Mouse (Mus musculus): ENCODE results near the gene Axdnd1.

Axdnd1 gene

DNA sequence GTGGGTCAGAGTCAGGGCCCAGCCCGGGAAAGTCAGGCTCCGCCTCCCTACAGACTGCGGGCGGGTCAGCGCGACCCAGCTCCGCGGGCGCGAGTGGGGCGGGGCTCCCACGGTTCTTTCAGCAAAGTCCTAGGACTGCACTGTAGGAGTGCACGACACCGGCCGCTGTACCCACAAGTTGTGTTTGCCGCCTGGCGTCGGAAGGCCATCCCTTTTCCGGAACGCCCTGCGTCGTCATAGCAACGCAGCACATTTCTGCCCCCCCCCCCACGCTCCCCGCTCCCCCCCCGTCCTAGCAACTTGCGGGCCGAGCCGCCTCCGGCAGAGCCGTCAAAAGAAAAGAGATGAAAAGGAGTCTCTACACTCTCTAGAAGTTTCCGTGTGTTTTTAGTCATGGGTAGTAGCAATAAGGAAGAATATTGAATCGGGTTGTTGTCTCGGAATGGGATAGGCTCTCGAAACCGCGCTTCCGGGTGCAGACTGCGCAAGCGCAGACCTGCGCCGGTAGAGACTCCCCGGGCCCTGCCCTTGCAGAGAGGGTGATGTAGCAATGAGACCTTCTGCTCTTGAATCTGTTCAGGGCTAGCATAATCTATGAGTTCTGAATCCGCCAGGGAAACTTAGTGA, at the start of gene Axdnd1:
TSS of gene Axdnd1 (minus strand) at position 489 of the 627 bp plus-strand sequence.
- peak; percentile 90 for DNase-seq (ENCODE audit: low read depth, low spot score)

DNA sequence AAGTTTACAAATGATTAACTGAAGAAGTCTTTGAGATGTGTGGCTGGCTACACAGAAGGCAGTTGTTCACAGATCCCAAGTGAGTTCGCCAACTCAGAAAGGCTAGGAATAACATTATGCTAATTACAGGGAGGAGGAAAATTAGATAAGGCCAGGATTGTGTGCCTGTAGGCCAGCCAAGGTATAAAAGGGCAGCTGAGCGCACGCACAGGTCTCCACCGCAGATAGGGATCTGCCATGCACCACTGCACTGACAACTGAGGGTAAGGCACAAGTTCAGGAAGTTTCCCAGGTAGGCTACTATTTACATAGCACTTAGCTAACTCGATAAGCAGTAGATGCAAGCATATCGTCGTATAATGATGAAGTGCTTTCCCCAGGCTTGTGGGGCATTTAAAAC, 49.6 kb upstream of the Axdnd1 start:
- DNase-seq (ENCODE audit: low read depth, low spot score) = no peak

DNA sequence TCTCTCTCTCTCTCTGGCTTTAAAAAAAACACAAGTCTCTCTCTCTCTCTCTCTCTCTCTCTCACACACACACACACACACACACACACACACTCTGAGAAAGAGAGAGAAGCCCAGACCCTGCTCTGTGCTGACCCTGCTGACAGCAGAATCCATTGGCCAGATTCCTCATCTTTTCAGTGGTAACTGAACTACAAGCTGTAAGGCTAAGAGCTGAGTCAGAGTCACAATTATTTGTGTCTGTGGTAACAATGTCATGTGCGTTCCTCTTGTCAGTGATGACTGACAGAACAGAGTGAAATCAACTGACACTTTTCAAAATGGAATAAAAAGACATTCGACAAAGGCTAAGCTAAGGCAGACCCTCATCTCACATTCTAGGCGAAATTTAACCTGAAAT, 47.6 kb upstream of the Axdnd1 start:
- no peak for DNase-seq (ENCODE audit: low read depth, low spot score)

DNA sequence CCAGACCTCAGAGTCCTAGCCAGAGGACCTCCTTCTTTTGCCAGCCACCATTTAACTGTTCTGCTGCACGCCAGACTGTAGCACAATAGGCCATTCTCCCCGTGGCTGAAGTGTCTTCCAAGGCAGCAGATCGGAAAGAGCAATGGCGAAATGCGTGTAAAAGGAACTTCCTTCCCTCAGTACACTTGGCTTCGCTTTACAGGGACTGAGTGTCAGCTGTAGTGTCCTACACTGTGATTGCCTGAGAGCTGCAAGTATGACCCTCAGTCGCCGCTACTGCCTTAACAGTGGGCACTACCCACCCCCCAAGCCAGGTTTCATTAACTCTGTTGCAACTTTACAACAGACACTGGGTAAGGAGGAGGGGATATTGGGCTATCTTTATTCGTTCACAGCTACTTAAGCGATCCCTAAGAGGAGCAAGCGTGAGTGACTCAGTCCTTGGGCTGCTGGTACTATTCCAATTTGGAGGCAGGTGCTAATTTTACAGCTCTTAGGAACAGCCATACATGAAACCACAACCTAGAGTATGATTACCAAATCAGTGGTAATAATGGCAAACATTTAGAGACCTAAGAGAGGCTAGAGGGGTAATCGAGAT, 46.8 kb upstream of the Axdnd1 start:
- DNase-seq (ENCODE audit: low read depth, low spot score) = no peak

DNA sequence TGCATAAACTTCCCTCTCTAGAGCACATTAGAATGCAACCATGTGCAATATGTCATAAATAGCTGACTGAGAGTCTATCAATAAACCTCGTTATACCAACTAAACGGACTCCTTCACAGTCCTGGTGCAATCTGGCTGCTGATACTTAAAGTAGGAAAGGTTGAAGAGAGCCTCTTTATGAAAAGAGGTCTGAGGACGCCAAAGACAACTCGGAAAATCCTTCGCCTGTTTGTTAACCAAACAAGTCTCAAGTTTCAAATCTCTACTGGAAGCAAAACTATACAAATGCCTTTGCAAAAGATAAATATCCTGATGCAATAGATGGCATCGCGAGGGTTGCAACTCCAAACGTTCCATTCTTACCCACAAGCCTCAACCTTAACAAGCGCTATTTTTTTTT, 44.0 kb upstream of the Axdnd1 start:
- no peak for DNase-seq (ENCODE audit: low read depth, low spot score)

DNA sequence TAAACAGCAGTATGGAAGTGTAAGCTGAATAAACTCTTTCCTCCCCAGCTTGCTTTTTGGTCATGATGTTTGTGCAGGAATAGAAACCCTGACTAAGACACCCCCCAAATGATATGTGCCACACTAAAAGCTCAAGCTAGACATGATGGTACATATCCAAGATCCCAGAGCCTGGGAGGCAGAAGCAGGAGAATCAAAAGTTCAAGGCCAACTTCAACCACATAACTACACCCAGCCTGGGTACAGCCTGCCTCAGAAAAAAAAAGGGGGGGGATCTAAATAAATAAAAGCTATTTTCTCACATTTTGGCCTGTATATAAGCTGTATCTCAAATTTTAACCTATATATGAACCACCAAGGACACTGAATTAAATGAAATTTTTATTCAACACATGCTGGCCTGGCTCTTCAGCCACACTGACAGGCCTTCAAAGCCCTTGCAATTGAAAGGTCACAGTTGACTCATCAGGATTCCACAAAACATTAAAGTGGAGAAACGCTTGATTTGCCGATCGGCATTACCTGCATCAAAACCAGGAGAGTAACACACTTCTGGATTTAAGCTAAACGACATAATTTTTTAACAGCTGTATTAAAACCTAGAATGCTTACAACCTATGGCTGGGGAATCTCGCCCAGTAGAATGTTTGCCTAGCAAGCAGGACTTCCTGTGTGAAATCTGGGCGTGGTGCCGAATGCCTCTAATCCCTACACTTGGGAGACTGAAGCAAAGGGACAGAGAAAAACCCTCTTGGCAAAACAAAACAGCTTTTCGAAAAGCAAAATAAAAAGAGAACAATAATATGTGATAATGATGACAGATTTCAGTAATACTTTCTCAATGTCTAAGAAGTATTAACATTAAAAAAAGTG, 43.3 kb upstream of the Axdnd1 start:
- DNase-seq (ENCODE audit: low read depth, low spot score) = peak; percentile 32

DNA sequence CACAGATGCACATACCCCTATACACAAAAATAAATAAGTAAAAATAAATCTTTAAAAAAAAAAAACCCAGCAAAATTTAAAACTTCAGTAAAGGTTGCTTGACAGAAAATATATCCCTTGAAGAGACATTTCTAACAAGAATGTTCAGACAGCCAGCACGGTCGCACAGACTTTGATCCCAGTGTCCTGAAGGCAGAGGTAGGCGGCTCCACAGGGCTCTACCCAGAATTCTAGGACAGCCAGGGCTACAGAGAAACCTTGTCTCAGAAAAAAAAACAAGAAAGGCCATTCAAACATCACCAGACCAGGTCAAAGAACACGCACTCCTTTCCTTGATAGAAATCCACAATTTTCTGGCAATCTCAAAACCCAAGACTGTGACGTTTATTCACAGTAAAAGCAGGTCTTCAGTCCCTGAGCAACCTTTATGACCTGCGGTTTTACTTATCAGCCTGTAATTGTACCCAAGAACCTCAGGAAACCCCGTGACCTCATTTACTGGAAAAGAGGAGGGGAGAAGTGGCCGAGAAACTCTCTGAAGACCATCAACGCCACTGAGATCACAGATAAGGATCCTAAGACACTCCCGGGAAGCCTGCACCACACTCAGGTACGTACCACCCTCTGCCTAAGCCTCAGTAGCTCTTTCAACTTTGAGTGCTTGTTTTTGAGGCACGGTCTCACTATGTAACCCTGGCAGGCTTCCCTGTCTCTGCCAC, 41.5 kb upstream of the Axdnd1 start:
- DNase-seq (ENCODE audit: low read depth, low spot score) = no peak

DNA sequence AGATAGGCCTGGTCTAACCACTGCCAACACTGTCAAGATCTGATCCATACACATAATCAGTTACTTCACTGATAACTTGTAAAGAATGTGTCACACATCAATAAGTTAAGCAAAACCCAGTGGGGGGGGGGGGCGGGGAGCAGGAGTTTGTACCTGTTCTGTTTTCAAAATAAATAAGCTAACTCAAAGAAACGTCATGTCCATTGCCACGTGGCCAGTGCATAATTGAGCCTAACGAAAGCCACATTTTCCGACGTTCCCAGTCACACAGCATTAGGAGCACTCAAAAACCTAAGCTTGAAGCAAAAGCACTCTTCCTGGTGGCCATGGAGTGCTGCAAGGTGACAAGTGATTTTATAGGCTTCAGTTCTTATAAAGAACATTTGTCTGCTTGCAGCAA, 40.1 kb upstream of the Axdnd1 start:
- DNase-seq (ENCODE audit: low read depth, low spot score) = no peak

DNA sequence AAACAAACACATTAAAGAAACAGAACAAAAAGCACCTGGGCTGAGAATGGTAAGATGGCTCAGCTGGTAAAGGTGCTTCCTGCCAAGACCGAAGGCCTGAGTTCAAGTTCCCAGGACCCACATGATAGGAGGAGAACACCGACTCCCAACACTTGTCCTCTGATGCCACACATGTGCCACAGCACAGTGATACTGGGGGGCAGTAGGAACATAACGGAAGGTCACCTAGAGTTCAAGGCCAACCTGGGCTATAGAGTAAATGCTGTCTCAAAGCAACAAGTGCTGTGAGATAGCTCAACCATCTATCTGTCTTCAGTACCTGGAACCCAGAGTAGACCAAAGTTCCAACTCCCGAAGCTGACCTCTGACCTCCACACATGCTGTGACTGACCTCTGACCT, 39.3 kb upstream of the Axdnd1 start:
- DNase-seq (ENCODE audit: low read depth, low spot score) = no peak

DNA sequence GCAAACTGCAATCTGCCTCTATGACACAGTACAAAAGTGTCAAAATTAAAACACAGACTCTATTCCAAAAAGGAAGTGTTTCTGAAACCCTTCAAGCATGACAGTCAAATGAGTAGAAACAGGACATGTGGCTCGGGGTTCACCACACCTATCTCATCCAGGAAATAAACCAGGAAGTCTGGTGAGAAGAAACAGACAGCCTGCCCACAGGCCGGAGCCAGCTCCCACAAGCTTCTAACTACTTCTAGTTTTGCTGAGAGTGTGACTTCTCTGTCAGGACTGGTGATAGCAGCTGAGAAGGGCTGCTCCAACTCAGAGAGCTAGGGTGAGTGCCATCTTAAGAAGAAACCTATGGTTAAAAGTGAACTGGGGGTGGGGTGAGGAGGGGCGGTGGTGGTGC, 38.7 kb upstream of the Axdnd1 start:
- no peak for DNase-seq (ENCODE audit: low read depth, low spot score)

DNA sequence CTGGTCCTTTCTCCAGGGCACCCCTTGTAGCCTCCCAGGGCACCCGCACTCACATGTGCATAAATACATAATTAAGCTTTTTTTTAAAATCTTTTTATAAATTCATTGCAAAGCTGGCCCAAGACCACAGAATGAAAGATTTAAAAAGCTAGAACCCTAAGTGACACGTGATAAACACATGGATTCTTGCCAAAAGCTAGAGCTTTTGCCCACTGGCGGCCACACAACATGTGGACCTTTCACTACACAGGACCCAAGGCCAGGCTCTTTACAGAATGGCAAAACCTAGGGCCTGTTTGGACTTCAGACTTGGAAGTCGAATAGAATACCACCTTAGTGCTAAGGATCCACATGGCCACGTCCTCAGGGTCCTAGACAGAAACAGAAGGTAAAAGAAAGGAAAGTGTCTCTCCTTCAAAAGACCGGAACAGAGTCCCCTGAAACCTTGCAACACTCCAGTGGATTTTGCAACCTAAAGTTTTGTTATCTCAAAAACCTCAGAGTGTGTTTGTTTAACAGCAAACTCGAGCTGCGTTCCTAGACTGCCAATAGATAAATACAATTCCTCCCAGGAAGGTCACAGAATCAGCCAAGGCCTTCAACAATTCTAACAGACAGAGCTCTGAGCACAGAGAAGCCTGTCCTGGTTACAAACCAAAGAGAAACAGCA, 37.6 kb upstream of the Axdnd1 start:
- no peak for DNase-seq (ENCODE audit: low read depth, low spot score)

DNA sequence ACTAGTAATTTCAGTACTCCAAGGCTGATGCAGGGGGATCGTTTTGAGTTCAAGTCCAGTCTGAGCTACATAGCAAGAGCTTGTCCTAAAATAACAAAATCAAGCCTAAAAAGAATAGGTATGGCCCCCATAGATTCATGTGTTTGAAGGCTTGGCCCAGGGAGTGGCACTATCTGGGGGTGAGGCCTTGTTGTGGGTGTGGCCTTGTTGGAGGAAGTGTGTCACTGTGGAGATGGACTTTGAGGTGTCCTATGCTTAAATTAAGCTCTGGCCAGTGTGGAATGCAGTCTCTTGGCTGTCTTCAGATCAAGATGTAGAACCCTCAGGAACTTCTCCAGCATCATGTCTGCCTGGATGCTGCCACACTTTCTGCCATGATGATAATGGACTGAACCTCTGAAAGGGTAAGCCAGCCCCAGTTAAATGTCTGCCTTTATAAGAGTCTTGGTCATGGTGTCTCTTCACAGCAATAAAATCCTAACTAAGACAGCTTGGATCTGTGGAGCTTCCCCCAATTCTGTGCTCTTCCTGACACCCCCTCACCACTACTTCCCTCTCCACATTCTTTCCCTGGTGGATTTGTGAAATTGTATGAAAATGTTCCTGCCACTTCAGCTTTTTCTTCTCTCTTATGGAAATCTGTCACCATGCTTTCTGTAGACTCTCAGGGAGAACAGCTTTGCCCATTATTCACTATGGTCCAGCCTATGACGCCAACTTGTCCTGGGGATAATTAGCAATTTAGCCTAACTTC, 34.2 kb upstream of the Axdnd1 start:
- DNase-seq (ENCODE audit: low read depth, low spot score) = no peak

DNA sequence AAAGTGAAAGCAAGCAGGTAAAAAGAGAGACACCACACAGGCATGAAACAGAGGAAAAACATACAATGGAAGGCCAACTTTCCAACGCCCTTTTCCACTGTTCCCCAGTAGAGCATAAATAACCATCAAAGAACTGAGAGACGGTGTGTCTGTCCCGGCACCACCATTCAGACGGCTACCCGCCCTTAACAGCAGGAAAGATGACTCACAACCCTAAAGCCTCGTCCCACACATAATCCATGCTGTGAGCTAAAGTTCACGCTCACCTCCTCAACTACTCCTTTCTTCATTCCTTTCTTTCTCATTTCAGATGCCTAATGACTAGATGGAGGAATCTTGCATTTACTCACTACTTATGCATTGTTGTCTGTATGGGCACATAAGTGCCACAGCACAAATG, 33.4 kb upstream of the Axdnd1 start:
- DNase-seq (ENCODE audit: low read depth, low spot score) = peak; percentile 48

DNA sequence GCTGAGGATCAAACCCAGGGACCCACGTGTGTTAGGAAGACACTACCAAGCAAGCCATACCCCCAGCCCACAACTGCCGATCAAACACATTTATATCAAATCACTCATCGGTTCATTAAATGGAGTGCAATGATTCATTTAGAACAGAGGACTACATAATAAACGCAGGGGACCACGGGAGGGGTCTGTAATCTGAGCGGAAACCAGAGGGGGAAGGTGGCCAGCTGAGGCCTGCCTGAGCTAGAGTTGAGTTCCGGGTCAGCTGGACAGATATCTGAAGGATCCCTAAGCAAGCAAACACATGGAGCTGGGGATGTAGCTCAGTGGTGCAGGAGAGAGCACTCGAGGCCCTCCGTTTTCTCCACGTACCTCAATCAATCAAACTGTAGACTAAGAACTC, 32.9 kb upstream of the Axdnd1 start:
- no peak for DNase-seq (ENCODE audit: low read depth, low spot score)

DNA sequence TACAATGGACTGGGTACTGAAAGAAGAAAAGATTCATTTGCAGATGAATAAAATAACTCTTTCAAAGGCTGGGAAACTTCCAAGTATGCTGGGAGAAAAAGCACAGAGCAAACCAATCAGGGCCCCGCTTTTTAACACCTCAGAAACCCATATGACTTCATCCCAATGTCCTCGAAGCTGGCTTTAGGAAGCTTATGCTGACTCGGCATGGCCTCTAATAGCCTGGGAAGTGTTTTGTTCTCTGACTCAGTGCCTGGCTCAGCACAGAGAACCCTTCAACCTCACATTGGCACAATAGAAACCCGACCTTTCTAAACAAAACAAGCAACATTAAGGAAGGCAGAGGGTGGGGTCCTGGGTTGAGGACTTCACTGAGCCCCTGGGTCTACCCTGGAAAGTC, 29.5 kb upstream of the Axdnd1 start:
- peak; percentile 31 for DNase-seq (ENCODE audit: low read depth, low spot score)

DNA sequence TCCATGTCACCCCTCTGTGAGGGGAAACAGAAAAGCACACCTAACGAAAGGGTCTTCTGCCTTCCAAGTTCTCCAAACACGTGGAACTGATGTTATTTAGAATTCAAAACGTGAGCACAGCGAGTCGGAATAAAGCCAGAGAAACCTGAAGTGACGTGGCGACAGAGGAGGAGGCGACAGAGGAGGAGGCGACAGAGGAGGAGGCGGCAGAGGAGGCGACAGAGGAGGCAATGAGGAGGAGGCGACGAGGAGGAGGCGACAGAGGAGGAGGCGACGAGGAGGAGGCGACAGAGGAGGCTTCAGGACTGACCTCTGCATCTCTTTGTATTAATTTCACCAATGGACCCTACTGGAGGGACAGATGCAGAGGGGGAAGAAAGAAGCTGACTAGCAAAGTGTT, 28.7 kb upstream of the Axdnd1 start:
- DNase-seq (ENCODE audit: low read depth, low spot score) = no peak

DNA sequence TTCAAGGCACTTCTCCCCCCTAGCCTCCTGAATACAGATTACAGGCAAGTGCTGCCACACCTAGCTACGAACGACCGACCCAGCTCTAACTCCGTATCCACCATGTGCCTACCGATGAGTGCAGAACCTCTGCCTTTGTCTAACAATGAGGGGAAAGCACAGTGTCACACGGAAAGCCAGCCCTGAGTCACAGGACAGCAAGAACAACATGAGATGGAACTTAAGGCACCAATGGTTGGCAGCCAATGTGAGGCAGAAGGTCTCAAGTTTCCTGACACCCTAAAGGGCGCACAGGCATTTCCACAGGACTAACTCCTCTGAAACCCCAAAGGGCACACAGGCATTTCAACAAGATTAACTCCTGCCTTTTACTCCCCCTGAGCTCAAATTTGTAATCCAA, 28.1 kb upstream of the Axdnd1 start:
- no peak for DNase-seq (ENCODE audit: low read depth, low spot score)

DNA sequence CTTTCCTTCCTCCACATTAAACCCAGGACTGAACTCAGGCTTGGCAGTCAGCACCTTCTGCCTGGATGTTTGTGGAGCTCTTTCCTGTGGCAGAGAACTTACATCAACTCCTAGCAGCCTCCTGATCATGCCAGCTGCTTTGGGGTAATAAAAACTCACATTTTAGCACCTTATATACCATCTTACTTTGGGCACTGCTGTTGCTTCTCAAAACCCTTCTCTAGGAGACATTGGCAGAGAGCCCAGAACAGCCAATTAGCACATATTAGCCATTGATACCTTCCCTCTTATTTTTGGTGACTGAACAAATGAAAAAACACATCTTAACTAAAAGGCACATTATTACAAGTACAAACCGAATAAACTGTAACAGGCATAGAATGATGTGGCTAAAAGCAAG, 24.1 kb upstream of the Axdnd1 start:
- DNase-seq (ENCODE audit: low read depth, low spot score) = no peak

DNA sequence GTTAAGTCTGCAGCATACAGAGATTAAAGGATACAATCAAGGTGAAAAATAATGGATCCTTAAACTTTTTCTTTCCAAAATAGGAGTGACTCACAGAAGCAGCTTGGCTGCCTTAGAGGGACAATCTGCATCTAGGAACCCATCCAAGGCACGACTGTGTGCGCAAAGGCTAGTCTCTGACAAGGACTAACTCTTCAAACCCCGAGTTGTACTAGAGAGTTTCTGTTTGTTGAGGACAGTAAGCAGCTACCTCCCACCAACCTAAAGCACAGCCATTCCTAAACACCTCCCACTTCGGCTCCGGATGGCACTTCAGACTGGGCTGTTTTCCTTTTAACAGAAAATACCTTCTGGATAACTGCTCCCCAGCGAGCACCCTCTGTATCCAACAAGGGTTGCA, 21.8 kb upstream of the Axdnd1 start:
- DNase-seq (ENCODE audit: low read depth, low spot score) = no peak

DNA sequence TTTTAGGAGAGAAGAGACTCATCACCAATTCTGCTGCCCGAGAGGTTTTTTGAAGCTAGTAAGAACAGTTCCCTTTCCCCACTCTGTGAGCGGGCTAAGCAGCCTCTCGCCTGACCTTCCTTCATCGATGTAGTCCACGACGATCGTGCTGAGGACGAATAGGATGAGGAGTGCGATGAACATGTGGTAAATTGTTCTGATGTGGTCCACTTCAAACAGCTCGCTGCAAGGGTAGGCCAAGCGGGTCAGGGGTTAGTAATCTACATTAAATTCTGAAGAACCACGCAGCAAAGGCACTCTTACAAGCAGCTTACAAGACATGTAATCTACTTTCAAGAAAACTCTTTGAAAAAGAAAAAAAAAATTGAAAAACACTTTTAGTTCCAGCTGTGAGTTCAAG, 21.3 kb upstream of the Axdnd1 start:
- no peak for DNase-seq (ENCODE audit: low read depth, low spot score)

DNA sequence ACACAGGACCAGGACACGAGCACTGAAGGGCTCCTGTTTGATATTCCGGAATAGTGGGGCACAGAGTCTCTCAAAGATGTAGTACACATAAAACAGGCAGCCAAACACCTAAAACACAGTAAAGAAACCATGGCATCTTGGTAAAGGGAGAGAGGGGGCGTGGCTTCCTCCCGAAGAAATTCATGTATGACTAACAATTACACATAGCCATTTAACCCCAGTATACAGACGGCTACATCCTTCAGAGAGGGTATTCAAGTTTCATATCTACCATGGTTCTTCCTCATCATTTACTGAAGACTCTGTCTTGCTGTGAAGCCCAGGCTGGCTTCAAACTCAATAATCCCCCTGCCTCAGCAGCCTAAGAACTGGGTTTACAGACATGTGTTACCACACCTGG, 16.8 kb upstream of the Axdnd1 start:
- DNase-seq (ENCODE audit: low read depth, low spot score) = no peak

Data from R1 (cell line).